Mouse (Mus musculus) MEL (cell line): ENCODE data around the gene Mvb12a. TPM values are rescaled to one million over a fixed set of nuclear protein-coding genes. Genes with fewer than 3 reads are reported as not detected.

Experiments
- DNase-seq: peaks from one replicate; pipeline ENCODE4 v3.0.0; 2011; ENCODE audit warnings: low read depth, low spot score
- H3K27ac ChIP-seq: 2 replicates; pipeline ENCODE4 v1.5.1; 2012; ENCODE audit warnings: low read depth, mild to moderate bottlenecking, control low read depth, low read length, moderate library complexity; ENCODE audit not compliant: control insufficient read depth
- H3K27me3 ChIP-seq, 2 experiments: fragments of 150-350 bp in 1 of 2; sonication (generic) in 1 of 2; 2 replicates each; pipeline ENCODE4 v1.6.1; 2012; ENCODE audit warnings: low read length in 2 of 2, mild to moderate bottlenecking in 2 of 2, improper control_type of control experiment in 1 of 2, moderate library complexity in 1 of 2; ENCODE audit not compliant: insufficient read depth in 2 of 2, control insufficient read depth in 1 of 2
- H3K36me3 ChIP-seq, 2 experiments: 2 replicates each; pipeline ENCODE4 v1.6.1; 2012 to 2014; ENCODE audit warnings: low read length in 2 of 2, improper control_type of control experiment in 1 of 2, inconsistent platforms in 1 of 2, mild to moderate bottlenecking in 1 of 2; ENCODE audit not compliant: insufficient read depth in 2 of 2, control insufficient read depth in 1 of 2
- H3K4me1 ChIP-seq, 2 experiments: fragments of 150-350 bp in 1 of 2; sonication (generic) in 1 of 2; 2 replicates each; pipeline ENCODE4 v1.6.1; 2012; ENCODE audit warnings: low read length in 2 of 2, improper control_type of control experiment in 1 of 2, mild to moderate bottlenecking in 1 of 2; ENCODE audit not compliant: insufficient read depth in 2 of 2, control insufficient read depth in 1 of 2
- H3K4me3 ChIP-seq, 2 experiments: fragments of 150-350 bp in 1 of 2; sonication (generic) in 1 of 2; 2 replicates each; pipeline ENCODE4 v1.5.1; 2012; ENCODE audit warnings: low read depth in 2 of 2, low read length in 2 of 2, mild to moderate bottlenecking in 2 of 2, moderate library complexity in 2 of 2, control low read depth in 1 of 2, improper control_type of control experiment in 1 of 2; ENCODE audit not compliant: control insufficient read depth in 1 of 2, insufficient read depth in 1 of 2
- H3K79me2 ChIP-seq: 2 replicates; pipeline ENCODE4 v1.6.1; 2012; ENCODE audit warnings: mild to moderate bottlenecking, low read length, moderate library complexity; ENCODE audit not compliant: control insufficient read depth, poor library complexity, insufficient read depth
- H3K9ac ChIP-seq: 2 replicates; pipeline ENCODE4 v1.6.1; 2012; ENCODE audit warnings: low read depth, mild to moderate bottlenecking, control low read depth, low read length, moderate library complexity; ENCODE audit not compliant: control insufficient read depth, poor library complexity, severe bottlenecking
- H3K9me3 ChIP-seq: fragments of 150-350 bp; sonication (generic); replicated peaks from 2 replicates; pipeline ENCODE4 v1.6.1; 2012; ENCODE audit warnings: mild to moderate bottlenecking, low read length, improper control_type of control experiment, moderate library complexity; ENCODE audit not compliant: insufficient read depth
- BHLHE40 ChIP-seq: IDR thresholded peaks from 2 replicates; pipeline ENCODE4 v1.6.1; 2012; ENCODE audit warnings: low read depth, mild to moderate bottlenecking, inconsistent platforms, low read length, improper control_type of control experiment, borderline replicate concordance
- ETS1 ChIP-seq: IDR thresholded peaks from 2 replicates; pipeline ENCODE4 v1.6.1; 2012; ENCODE audit warnings: low read depth, mild to moderate bottlenecking, inconsistent platforms, low read length, improper control_type of control experiment, moderate library complexity
- GABPA ChIP-seq: IDR thresholded peaks from 2 replicates; pipeline ENCODE4 v1.6.1; 2012; ENCODE audit warnings: low read depth, mild to moderate bottlenecking, inconsistent platforms, low read length, improper control_type of control experiment, moderate library complexity
- KAT2A ChIP-seq: conservative IDR thresholded peaks from 2 replicates; pipeline ENCODE4 v1.6.1; 2012; ENCODE audit warnings: low read depth, low read length, improper control_type of control experiment, inconsistent platforms
- MAFK ChIP-seq: IDR thresholded peaks from 2 replicates; pipeline ENCODE4 v1.6.1; 2011; ENCODE audit warnings: low read depth, mild to moderate bottlenecking, low read length, improper control_type of control experiment, borderline replicate concordance
- MAX ChIP-seq: IDR thresholded peaks from 2 replicates; pipeline ENCODE4 v1.6.1; 2011; ENCODE audit warnings: low read length, improper control_type of control experiment
- MEF2A ChIP-seq: IDR thresholded peaks from 2 replicates; pipeline ENCODE4 v1.6.1; 2014; ENCODE audit warnings: low read depth, mild to moderate bottlenecking, inconsistent platforms, low read length, improper control_type of control experiment; ENCODE audit not compliant: poor library complexity, insufficient replicate concordance, severe bottlenecking; ENCODE audit errors: extremely low read depth
- NELFE ChIP-seq: IDR thresholded peaks from 2 replicates; pipeline ENCODE4 v1.6.1; 2011; ENCODE audit warnings: low read depth, low read length, improper control_type of control experiment
- RAD21 ChIP-seq: IDR thresholded peaks from 2 replicates; pipeline ENCODE4 v1.6.1; 2011; ENCODE audit warnings: mild to moderate bottlenecking, low read depth, low read length, improper control_type of control experiment
- SIN3A ChIP-seq: IDR thresholded peaks from 2 replicates; pipeline ENCODE4 v1.6.1; 2012; ENCODE audit warnings: low read length, improper control_type of control experiment, inconsistent platforms
- SMC3 ChIP-seq: IDR thresholded peaks from 2 replicates; pipeline ENCODE4 v1.6.1; 2011; ENCODE audit warnings: low read depth, low read length, improper control_type of control experiment
- TBP ChIP-seq: IDR thresholded peaks from 2 replicates; pipeline ENCODE4 v1.8.0; 2011; ENCODE audit warnings: low read depth, low read length, improper control_type of control experiment
- TCF12 ChIP-seq: IDR thresholded peaks from 2 replicates; pipeline ENCODE4 v1.6.1; 2014; ENCODE audit warnings: low read depth, mild to moderate bottlenecking, inconsistent platforms, low read length, improper control_type of control experiment, moderate library complexity
- UBTF ChIP-seq: IDR thresholded peaks from 2 replicates; pipeline ENCODE4 v1.6.1; 2012; ENCODE audit warnings: low read depth, mild to moderate bottlenecking, inconsistent platforms, low read length, improper control_type of control experiment, moderate library complexity, borderline replicate concordance; ENCODE audit not compliant: insufficient read depth
- USF1 ChIP-seq: IDR thresholded peaks from 2 replicates; pipeline ENCODE4 v1.6.1; 2014; ENCODE audit warnings: low read depth, mild to moderate bottlenecking, inconsistent platforms, low read length, improper control_type of control experiment, moderate library complexity
- ZC3H11A ChIP-seq: IDR thresholded peaks from 2 replicates; pipeline ENCODE4 v1.6.1; 2012; ENCODE audit warnings: low read depth, mild to moderate bottlenecking, inconsistent platforms, low read length, improper control_type of control experiment
- ZKSCAN1 ChIP-seq: IDR thresholded peaks from 2 replicates; pipeline ENCODE4 v1.6.1; 2012; ENCODE audit warnings: low read depth, mild to moderate bottlenecking, inconsistent platforms, low read length, improper control_type of control experiment, moderate library complexity
- ZNF384 ChIP-seq: IDR thresholded peaks from 2 replicates; pipeline ENCODE4 v1.6.1; 2012; ENCODE audit warnings: low read depth, mild to moderate bottlenecking, inconsistent platforms, low read length, improper control_type of control experiment
- polyA plus RNA-seq, 2 experiments: library from polyadenylated mRNA; stranded (reverse) in 1 of 2; unstranded in 1 of 2; fragments of >175 nt in 1 of 2; fragments of >200 nt in 1 of 2; gene quantifications; 2 replicates each; pipeline versions ENCODE4 v1.2.1 to v1.2.4; 2012; ENCODE audit warnings: low replicate concordance in 2 of 2, low read depth in 1 of 2; ENCODE audit not compliant: insufficient read length in 2 of 2, insufficient read depth in 1 of 2, missing spikeins in 1 of 2
- total RNA-seq: library from RNA; depleted of rRNA; stranded (reverse); fragments of 300-350 nt; gene quantifications from 2 replicates; pipeline ENCODE4 v1.2.3, GENCODE M21; 2012

The Mvb12a gene
- total and polyA plus RNA-seq, 3 experiments = 46.5 to 67.3 TPM; not detected in 1

GRCm38 (mm10) chr8:71545053-71545452 is 2.3 kb downstream of the Mvb12a start:
- H3K9ac ChIP-seq = no peak overlapping the region
- peaks cover 2 to 8% of the 10 kb centered on the region in 2 experiments; a peak in 1 of 4 replicates for H3K4me1 ChIP-seq
- no peak for DNase-seq
- peaks cover 0 to 5% of the 10 kb centered on the region in 2 experiments; a peak in 2 of 4 replicates for H3K36me3 ChIP-seq
- H3K27me3 ChIP-seq = no peaks in the 10 kb centered on the region
- H3K4me3 ChIP-seq = no peak overlapping the region
- TF ChIP-seq MAX (no peak), SMC3 (no peak), ZNF384 (no peak), ZKSCAN1 (no peak), UBTF (no peak), MAFK (no peak), ETS1 (no peak), USF1 (no peak), TCF12 (no peak), TBP (no peak), MEF2A (no peak), GABPA (no peak), BHLHE40 (no peak)
- no peaks in the 10 kb centered on the region for H3K9me3 ChIP-seq
- 0 out of 2 replicates have a peak, but pooled peaks cover 6% of the 10 kb centered on the region for H3K79me2 ChIP-seq
- no peak overlapping the region for H3K27ac ChIP-seq

- no peaks in the 10 kb centered on the region for H3K27me3 ChIP-seq
- H3K9ac ChIP-seq = no peak overlapping the region
- DNase-seq = no peak
- no peak overlapping the region for H3K27ac ChIP-seq
- no peak overlapping the region for H3K4me3 ChIP-seq
- H3K9me3 ChIP-seq = no peaks in the 10 kb centered on the region
- 0 out of 4 replicates have a peak, but pooled peaks cover 0 to 5% of the 10 kb centered on the region in 2 experiments for H3K4me1 ChIP-seq
- H3K36me3 ChIP-seq = no peaks in the 10 kb centered on the region
- 0 out of 2 replicates have a peak, but pooled peaks cover 6% of the 10 kb centered on the region for H3K79me2 ChIP-seq
- no peak for TF ChIP-seq RAD21
- no peak for TF ChIP-seq SIN3A
- TF ChIP-seq TCF12 = no peak
- TF ChIP-seq GABPA = no peak
- TF ChIP-seq NELFE = no peak
- no peak for TF ChIP-seq ETS1
- TF ChIP-seq SMC3 = no peak
- TF ChIP-seq ZC3H11A = no peak
- no peak for TF ChIP-seq KAT2A
- TF ChIP-seq USF1 = no peak
- TF ChIP-seq, all 39 proteins: peak for 0
These were observed 4.9 kb downstream of the Mvb12a start for GRCm38 (mm10) chr8:71547590-71547989.
